Mouse (Mus musculus): ENCODE results near the gene Mcam.

Mcam gene

DNA sequence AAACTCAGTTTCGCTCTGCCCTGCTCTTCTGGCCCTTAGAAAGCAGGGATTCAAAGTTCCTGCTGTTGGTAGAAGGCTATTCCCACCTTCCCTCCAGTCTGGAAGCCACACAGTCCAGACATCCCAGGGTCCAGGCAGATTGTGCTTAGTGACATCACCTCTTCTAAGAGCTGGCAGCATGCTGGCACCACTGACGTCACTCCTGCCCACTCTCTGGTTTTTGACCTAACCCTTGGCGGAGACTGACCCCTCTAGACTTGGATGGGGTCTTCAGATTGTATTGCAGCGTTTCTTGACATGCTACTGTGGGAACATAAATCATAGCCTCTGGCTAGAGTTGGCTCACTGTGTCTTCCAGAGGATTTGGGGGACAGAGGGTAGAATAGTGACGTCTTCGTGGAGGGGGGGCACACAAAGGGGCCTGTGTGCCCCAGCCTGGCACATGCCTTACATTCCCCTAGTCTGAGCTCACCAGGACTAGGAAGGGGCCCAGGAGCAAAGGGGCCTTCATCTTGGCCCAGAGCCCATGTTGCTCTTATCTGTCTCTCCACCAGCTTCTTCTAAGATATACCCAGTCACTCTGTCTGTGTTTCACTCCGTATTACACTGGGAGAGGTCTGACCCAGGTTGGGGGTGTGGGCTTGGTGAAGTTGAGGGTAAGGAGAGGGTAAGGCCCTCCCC is 1.6 kb downstream of the Mcam start:
- no peak for DNase-seq (ENCODE audit: low spot score)

DNA sequence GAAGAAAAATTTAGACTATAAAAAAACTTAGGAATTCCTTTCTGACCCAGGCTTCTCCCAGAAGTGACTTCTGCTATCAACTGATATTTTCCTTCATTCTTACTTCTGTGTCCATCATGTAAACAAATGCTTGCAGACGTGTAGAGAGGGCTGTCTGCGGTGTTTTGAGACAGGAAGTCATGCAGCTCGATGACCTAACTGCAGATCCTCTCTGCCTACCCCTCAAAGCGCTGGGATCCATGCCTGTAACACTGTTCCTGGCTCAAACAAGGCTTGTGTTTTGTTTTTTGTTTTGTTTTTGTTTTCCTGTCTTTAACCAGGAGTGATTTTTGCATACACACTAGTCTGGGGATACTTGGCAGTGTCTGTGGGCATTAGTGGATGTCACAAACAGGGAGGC is 3.6 kb downstream of the Mcam start:
- no peak for DNase-seq (ENCODE audit: low spot score)

DNA sequence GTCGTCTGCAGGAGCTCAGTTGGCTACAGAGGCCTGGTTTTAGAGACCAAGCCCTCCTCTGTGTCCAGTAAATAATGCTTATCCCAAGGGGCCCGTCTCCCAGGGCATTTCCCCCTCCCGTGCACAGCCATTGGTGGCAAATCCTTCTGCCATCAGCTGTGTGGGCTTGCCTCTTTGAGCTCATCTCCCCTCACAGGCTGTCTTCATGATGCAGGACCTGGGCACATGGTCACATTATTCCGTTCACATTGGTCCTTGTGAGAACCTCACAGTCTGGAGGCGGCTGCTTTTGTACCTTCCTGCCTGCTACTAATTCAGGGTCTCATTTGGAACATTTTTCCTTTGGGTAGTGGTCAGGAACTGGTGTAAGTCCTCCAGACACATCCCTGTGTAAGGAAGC is 7.7 kb downstream of the Mcam start:
- DNase-seq (ENCODE audit: low spot score) = no peak

DNA sequence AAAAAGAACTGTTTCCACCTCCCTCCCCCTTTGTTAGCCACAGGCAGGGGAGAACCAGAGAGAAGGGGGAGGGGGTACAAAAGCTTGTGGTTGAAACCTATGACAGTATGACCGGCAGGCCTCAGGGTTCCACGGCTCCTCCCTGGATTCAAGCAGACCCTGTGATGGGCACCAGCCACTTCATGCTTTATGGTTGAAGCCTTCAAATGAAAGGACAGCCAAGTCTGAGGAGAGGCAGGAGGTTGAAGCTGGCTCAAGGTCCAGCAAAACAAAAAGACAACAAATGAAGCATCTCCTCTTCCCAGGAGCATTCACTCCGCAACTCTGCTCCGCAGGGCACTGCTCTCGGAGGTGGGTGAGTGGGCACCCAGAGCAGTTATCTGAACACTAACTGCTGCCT is 9.2 kb downstream of the Mcam start:
- DNase-seq (ENCODE audit: low spot score) = no peak

DNA sequence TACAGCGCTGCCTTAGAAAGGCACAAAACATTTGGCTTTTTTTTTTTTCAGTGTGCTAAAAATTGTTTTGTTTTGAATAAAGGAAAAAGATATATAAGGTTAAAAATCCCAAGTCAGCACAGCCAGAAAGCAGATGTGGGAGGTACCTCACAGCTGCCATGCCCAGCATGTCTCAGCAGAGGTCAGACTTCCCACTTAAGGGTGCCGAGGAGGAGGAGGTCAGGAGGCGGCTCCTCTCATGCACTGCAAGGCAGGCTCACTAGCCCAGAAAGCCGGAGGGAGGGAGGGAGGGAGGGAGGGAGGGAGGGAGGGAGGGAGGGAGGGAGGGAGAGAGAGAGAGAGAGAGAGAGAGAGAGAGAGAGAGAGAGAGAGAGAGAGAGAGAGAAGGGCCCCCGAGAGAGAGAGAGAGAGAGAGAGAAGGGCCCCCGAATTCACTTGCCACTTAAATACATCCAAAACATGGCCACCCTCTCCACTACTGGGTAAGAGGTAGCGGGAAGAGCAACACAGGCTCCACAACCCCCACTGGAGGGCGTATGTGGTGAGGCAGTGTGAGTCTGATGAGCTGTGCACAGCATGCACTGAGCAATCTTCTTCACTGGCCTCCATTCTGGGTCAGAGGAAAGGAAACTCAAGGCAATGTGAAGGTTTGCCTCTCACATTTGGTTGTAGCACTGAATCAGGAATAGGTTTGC is 9.9 kb downstream of the Mcam start:
- no peak for DNase-seq (ENCODE audit: low spot score)

DNA sequence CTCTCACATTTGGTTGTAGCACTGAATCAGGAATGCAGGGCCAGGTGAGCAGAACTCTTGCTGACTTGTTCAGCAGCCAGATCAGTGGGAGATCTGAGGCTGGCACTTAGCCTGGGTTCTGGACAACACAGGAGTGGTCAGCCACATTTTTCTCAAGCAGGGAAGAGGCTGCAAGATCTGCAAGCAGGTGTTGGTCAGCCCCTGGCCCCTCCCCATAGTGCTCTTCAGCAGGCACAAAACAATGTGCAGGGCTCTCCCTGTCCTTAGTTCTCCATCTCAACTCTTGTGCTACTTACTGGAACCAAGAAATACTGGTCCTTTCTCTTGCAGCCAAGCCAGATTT is 10.4 kb downstream of the Mcam start:
- no peak for DNase-seq (ENCODE audit: low spot score)

DNA sequence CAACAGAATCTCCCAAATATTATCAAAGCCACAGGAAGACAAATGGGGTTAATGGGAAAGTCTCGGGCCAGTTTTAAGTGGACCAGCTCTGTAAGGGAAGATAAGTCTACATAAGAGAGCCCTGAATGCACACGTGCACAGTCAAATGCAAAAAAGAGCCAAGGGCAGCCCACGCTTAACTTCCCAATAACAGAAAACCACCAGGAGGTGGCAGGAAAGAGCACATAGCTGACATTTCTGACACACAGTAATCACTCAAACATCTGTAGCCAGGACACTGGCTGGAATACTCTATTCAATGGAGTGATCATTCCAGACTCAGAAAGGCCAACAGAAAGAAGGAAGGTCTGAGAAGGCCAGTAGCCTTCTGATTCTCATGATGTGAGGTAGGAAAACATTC is 13.0 kb downstream of the Mcam start:
- no peak for DNase-seq (ENCODE audit: low spot score)

DNA sequence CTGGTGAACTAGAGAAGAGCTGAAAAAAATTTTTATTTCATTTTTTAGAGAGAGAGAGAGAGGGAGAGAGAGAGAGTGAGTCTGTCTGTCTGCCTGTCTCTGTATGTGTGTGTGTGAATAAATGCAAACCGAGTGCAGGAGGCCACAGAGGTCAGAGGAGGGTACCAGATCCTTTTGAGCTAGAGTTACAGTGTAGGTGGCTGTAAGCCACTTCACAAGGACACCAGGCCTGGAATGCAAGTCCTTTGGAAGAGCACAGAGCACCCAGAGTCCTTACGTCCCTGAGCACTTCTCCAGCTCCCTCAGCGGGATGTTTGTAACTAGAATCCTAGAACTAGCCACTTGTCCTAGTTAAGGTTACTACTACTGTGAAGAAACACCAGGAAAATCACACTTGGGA is 25.6 kb downstream of the Mcam start:
- DNase-seq (ENCODE audit: low spot score) = no peak

DNA sequence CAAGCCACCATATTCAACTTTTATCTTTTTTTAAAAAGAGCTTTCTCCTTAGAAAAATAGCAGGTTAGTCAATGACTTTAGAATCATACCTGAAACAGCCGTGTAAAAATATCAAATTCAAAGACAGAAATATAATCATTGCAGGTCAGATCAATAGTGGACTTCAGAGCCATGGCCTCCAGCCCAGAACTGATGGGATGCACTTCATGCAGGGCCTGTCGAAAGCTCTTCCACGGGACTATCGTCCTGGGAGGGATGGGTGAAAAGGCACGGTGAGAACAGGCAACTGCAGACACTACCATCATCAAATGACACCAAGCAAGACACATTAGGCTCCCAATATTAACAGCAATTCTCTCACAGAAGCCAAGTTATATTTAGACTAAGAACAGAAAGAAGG is 34.7 kb downstream of the Mcam start:
- no peak for DNase-seq (ENCODE audit: low spot score)

DNA sequence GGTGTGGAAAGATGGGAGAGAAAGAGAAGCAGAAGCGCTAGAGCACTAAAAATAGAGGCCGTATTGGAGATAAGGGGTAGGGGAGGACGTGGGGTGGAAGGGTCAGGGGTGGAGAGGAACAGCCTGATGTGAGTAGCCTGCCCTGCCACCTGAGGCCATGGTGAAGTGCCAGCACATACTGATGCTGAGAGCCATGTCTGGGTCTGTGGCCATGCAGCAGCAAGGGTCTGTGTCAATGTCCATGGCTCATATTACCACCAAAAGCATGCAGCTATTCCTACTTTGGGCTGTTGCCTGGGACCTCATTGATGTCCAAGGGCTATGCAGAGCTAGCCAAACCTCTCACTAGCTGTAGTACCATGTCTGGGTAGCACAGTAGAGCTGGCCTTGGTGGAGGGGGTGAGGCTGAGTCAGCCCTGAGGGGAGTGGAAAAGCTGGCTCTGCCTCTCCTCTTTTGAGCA is 36.5 kb downstream of the Mcam start:
- no peak for DNase-seq (ENCODE audit: low spot score)

DNA sequence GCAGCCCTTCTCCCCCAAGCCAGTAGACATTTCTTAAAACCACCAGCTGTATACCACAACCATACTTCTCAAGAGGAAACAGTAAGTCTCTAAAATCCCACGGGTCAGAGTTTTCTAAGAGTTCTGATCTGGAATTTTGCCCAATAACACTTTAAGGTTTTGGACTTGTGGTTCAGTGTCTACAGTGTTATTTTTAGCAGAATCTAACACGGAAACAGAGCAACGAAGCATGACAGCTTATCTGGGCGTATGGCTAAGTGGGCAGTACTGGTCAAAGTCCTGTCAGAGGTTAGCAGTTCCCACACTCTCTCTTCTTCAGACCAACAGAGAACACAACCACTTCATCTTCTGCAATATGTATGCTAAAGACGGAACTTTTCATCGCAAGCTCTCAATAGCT is 41.3 kb downstream of the Mcam start:
- DNase-seq (ENCODE audit: low spot score) = no peak

DNA sequence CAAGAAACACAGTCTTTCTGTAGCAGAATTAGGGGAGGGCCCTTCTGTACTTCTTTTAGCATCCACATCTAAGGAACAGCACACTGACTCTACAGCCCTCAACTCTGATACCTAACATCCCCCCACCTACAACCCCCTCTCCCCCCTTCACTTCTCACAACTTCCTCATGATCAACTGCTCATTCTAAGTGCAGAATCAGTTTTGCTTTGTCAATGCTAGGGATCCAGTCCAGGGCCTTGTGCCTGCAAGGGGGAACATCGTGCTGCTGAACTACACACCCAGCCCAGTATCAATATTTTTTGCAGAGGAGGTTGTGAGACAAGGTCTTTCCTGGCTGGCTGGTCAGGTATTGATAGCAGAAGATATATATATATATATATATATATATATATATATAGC is 41.7 kb downstream of the Mcam start:
- DNase-seq (ENCODE audit: low spot score) = no peak

DNA sequence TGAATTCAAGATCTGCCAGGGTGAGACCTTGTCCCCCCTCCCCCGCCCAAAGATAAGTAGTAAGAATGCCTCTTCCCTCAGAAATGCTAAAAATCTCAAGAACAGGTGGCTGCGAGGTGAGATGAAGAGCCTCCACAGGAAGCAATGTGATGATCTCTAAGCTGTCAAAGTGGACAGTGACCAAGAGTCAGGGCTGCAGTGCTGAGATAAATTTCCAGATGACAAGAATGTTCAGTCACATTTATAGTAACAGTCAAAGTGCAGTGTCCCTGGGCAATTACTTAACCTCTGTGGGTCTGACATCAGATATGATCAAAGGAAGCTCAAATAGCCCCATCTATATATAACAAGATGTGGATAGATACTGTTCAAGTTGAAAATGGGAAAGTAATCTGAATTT is 43.1 kb downstream of the Mcam start:
- DNase-seq (ENCODE audit: low spot score) = no peak

DNA sequence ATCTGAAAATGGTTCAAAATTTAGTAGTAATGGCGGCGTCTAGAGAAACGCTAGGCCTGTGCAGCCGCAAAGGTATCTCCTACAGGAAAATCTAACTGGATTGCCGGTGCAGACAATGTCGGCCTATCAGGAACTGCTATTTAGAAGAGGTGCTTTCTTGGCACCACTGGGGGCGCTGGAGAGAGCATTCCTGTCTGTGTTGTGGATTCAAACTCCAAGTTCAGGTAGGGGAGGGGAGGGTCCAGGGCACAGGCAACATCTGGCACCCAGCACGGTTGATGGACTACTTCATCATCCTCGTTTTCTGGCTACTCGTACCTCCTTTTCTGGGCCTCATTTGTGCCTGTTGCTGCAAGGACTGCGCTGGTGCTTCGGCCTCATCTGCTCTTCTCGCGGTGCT is 44.1 kb downstream of the Mcam start:
- peak; percentile 18 for DNase-seq (ENCODE audit: low spot score)

DNA sequence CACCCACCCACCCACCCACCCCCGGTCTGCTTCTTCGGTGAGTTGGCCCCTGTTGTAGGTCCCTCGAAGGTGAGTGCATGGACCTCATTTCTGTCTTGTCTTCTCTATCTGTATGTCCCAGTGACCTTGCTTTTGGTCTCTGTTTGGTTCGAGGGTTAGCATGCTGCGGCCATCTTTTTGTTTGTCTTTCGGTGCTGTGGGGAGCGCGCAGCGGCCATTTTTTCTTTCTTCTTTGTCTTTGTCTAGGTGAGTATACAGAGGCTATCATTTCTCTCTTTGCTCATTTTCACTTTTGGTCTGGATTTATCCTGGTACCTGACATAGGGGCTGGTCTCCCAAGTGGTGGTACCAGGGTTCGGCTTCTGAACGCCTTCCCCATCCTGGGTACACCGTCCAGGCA is 44.5 kb downstream of the Mcam start:
- DNase-seq (ENCODE audit: low spot score) = no peak

DNA sequence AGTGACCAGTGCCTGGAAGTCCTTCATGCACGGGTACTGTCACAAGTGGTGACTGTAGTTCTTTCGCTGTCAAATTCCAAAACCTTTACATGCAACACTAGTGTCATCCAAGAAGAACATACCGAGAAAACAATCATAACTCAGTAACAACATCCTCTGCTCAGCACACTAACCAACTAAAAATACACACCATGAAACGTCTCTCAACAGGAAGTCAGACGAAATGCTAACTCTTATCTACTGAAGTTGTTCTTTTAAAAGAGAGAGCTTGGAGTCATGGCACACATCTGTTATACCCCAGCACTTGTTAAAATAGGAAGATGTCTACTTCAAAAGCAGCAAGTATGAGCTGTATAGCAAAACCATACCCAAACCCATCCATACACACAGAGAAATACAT is 47.3 kb downstream of the Mcam start:
- no peak for DNase-seq (ENCODE audit: low spot score)

DNA sequence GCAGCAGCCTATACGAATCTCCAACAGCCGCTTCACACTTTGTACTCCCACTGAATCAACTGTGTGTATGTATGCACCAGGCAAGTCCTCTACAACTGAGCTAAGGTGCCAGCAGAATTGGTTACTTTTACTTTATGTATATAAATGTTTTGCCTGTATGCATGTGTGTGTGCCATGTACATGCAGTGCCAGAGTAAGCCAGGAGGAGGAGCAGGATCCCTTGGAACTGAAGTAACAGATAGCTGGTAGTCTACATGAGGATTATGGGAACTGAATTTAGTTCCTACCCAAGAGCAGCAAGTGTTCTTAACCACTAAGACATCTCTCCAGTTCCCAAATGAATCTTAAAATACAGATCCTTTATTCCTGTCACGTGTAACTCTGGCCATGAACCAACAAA is 48.0 kb downstream of the Mcam start:
- peak; percentile 40 for DNase-seq (ENCODE audit: low spot score)

DNA sequence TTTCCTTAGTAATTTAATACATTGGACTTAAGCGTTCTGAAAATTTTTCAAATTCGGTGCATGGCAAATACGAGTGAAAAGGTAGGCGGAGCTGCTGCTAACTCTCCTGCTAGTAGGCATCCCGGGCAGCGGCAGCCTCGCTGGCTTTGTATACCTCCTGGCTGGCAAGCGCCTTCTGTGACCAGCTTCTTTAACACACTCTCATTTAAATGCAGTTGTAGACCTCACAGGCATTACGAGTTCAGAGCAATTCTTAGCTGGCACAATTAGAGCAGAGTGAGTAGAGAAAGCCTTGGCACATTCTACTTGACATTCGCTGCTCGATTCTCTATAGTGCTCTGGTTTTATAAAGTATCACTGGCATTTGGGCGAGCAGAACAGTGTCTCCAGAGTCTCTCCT is 54.0 kb downstream of the Mcam start:
- DNase-seq (ENCODE audit: low spot score) = no peak

DNA sequence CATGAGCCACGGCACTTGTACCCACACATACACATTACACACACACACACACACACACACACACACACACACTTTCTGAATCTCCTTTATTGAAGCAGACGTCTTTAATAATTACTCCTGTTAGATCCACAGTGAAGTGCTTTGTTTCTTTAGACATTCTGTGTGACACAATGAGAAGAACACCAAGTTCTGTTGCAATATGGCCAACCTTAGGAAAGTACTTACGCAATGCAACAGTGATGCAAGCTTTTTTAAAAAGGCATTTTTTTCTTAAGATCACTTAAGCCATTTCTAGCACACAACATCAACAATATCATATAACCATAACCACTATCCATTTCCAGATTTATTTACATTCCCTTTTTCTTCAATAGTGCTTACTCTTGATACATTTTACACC is 56.9 kb downstream of the Mcam start:
- DNase-seq (ENCODE audit: low spot score) = no peak

DNA sequence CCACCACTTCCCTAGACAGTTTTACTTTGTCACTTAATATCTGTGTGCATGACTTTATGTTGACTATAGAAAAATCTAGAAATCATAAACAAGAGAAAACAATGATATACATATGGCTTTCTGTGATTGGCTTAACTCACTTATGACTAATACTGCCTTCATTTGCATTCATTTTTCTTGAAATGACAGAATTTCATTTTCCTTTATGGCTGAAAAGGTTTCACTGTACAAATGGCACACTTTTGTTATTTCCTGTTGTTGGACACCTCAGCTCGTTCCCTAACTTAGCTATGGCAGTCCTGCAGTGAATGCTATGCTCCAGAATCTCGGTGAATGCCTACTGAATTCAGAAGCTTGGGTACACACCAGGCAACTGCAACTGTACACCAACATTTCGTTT is 58.0 kb downstream of the Mcam start:
- no peak for DNase-seq (ENCODE audit: low spot score)
